Mouse (Mus musculus): ENCODE data around the gene Mypn. TPM values are rescaled to one million over a fixed set of nuclear protein-coding genes. Genes with fewer than 3 reads are reported as not detected.

Gene Mypn
- total RNA-seq, 2 experiments from 2014 or later, result 1.7 to 2.4 TPM

DNA sequence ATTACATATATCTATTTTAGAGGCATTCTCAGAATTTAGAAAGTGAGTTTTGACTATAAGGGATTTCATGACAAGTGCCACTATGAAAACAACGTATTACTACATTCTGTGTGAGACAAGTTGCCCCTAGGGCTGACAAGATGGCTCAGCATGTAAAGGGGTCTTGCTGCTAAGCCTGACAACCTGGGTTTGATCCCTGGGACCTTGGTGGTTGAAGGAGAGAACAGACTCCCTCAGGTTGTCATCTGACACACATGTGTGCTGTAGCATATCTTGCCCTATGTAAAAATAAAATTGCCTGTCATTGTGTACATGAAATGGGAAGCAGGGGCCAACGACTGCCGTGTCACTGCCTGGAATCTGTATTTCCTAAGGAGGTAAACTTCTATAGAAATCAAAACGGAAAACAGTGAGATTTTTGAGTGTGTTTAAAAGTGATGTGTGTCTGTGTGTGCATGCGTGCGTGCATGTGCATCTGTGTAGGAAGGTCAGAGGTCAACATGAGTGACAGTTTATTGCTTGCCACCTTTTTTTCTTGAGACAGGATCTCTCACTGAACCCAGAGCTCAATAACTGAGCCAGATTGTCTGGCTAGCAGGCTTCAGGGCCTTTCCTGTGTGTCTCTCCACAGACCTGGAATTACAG, 89.9 kb downstream of the Mypn start:
- DNase-seq (ENCODE audit: low spot score in 2 of 2), result no peak

DNA sequence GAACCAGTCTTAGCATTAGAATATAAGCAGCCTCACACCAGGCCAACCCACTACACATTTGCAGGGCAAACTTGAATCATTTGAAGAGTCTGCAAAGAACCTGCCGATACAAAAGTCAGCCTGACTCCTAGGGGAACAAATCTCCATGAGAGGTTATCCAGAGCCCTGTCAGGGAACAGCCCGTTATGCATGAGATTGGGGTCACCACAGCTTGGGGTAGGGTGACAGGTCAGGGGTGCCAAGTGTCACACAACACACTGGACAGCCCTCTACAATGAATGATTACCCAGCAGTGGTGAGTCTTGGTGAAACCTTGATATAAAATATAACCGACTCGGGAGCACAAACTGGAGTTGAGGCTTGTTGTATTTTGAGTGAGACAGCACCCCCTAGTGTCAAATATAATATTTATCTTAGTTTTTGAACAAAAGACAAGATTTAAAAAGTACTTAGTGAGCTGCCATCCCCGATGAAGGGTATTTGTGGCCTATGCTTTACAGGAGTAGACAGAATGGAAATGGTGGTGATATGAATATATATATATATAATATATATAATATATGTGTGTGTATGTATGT, 90.6 kb downstream of the Mypn start:
- peak in 1 of 2 experiments; percentile 27 for DNase-seq (ENCODE audit: low spot score in 2 of 2)

DNA sequence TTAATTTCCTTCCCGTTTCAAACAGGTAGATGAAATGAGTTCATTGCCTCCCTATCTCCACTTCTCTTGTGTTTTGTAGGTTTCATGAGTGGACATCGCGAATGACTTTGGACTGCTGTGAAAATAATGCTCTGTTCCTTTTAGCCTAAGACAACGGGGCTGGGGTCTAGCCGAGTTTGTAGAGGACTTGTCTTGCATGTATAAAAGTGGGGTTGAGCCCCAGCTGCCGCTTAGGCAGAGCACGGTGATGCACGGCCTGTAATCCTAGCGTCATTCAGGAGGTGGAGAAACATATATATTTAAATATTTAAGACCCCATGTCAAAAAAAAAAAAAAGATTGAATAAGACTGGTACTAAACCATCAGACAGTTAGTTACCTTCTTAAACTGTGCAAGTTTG, 103.1 kb downstream of the Mypn start:
- DNase-seq (ENCODE audit: low spot score in 2 of 2), result no peak

DNA sequence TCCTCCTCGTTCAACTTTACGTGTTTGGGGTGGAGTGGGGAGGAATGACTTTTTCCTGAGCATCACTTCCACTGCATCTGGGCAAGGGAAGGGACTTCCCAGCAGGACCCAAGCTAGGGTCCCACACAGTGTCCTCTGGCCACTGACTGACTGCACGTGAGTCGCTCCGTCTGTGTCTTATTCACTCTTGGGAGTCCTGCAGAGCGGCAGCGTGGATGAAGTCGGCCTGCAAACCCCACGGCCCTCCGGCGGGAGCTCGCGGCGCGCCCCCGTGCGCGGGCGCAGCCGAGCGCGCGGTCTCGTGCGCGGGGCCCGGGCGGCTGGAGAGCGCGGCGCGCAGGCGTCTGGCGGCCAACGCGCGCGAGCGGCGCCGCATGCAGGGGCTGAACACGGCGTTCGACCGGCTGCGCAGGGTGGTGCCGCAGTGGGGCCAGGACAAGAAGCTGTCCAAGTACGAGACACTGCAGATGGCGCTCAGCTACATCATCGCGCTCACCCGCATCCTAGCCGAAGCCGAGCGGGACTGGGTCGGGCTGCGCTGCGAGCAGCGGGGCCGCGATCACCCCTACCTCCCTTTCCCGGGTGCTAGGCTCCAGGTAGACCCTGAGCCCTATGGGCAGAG, 103.7 kb downstream of the Mypn start:
- peak; percentile 56 to 74 for DNase-seq (ENCODE audit: low spot score in 2 of 2)

- peak in 1 of 2 experiments; percentile 17 for DNase-seq (ENCODE audit: low spot score in 2 of 2)
These were observed 104.2 kb downstream of the Mypn start, which contains the start of gene Atoh7 for GRCm38 (mm10) chr10:63099521-63099920. Gene Atoh7 (plus strand): TSS chr10:63099651.

GRCm38 (mm10) chr10:63098191-63098590, 105.6 kb downstream of the Mypn start:
- no peak for DNase-seq (ENCODE audit: low spot score in 2 of 2)

GRCm38 (mm10) chr10:63096757-63097156, 107.0 kb downstream of the Mypn start:
- DNase-seq (ENCODE audit: low spot score in 2 of 2), result no peak

GRCm38 (mm10) chr10:63092616-63093550, 110.9 kb downstream of the Mypn start:
- DNase-seq (ENCODE audit: low spot score in 2 of 2), result no peak

DNA sequence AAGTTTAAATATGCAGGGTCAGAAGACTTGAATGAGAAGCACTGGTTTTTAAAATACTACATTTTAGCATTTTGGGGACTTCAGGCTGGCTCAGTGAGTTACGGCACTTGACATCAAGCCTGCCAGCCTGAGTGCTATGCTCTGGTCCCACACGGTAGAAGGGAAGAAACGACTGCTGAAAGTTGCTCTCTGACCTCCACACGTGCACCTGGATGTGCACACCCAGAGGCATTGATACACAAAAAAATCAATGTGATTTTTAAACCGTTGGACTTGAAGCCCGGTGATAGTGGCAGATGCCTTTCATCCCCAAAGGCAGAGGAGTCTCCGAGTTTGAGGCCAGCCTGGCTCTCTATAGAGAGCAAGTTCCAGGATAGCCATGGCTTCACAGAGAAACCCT, 111.8 kb downstream of the Mypn start:
- DNase-seq (ENCODE audit: low spot score in 2 of 2), result no peak

- peak in 1 of 2 experiments; percentile 11 for DNase-seq (ENCODE audit: low spot score in 2 of 2)
These were observed 113.8 kb downstream of the Mypn start for GRCm38 (mm10) chr10:63089758-63090571.

GRCm38 (mm10) chr10:63089103-63089757, 114.5 kb downstream of the Mypn start:
- DNase-seq (ENCODE audit: low spot score in 2 of 2), result peak in 1 of 2 experiments; percentile 11

DNA sequence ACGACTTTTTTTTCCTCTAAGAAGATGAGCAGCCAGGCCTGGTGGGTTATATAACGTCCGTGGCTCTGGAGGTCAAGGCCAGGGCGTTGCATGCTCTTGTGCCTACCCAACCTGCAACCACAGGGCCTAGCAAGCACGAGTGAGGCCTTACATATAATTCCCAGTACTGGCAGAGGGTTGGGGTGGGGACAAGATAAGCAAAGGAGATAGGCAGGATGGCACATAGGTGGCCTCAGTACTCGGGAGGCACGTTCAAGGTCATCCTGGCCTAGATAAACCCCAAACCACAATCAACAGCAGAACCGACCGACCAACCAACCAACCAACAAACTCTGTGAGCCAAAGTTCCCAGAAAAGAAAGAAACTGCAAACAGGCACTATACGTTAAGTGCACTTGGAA, 117.4 kb downstream of the Mypn start:
- no peak for DNase-seq (ENCODE audit: low spot score in 2 of 2)

GRCm38 (mm10) chr10:63065988-63066387, 137.8 kb downstream of the Mypn start:
- peak; percentile 62 to 87 for DNase-seq (ENCODE audit: low spot score in 2 of 2)

Other genes with a start within 250 kb of the Mypn start
- gene Rufy2, start 223.7 kb downstream of the Mypn start, total RNA-seq (2021), result 10 to 100 TPM; 73.4 to 76.1 TPM
- gene Hnrnph3, start 179.7 kb downstream of the Mypn start, total RNA-seq (2021), result 10 to 100 TPM; 51.5 to 55.5 TPM
- 1 to 10 TPM; 1.7 to 1.9 TPM for gene Pbld2, start 179.6 kb downstream of the Mypn start, total RNA-seq (2021)
- gene Pbld1, start 143.8 kb downstream of the Mypn start, total RNA-seq (2021), result under 1 TPM; 0.35 to 0.43 TPM
- 1 to 10 TPM in 1 of 2 experiments, under 1 TPM in 1; 0.79 to 2.4 TPM for gene Atoh7, start 104.3 kb downstream of the Mypn start, total RNA-seq (2021)
- gene Herc4, start 39.9 kb upstream of the Mypn start, total RNA-seq (2021), result 10 to 100 TPM; 31.7 to 36.1 TPM
- gene Sirt1, start 177.8 kb upstream of the Mypn start, total RNA-seq (2021), result 10 to 100 TPM; 12.7 to 15.3 TPM
- gene Dnajc12, start 178.5 kb upstream of the Mypn start, total RNA-seq (2021), result 10 to 100 TPM; 20.8 to 23.4 TPM
- gene Gm7075, start 217.8 kb upstream of the Mypn start, total RNA-seq (2021), result not detected
- 1 to 10 TPM; 1.4 to 2.6 TPM for gene Ctnna3, start 226.1 kb upstream of the Mypn start, total RNA-seq (2021)